Mouse (Mus musculus) lung, postnatal 25 days (tissue): ENCODE data around the gene 4931406P16Rik.

ENCODE experiments used
- DNase-seq: peaks from one replicate; pipeline ENCODE4 v3.0.0; 2022; ENCODE audit warnings: low spot score

Gene 4931406P16Rik

GRCm38 (mm10) chr7:34246870-34247499 is 66.4 kb downstream of the 4931406P16Rik start:
- DNase-seq = no peak

- no peak for DNase-seq
Observed at GRCm38 (mm10) chr7:34242176-34242575, 71.2 kb downstream of the 4931406P16Rik start.

DNA sequence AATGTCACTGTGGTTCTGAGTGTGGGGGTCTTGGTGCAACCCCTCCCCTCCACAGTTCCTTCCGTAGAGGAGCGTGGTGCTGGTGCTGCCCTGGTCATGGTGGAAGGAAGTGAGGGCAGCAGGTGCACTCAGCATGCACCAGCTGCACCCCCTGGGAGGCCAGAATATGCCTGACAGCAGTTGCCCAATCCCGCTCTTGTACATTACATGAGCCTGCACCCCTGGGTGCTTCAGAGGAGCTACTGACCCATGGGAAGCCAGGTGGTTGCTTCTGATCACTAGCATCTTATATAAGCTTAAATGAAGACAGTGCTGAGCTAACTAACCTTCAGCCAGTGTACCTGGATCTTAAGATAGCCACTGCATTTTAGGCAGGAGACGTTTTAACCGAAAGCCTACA is 75.3 kb downstream of the 4931406P16Rik start:
- DNase-seq = no peak

DNA sequence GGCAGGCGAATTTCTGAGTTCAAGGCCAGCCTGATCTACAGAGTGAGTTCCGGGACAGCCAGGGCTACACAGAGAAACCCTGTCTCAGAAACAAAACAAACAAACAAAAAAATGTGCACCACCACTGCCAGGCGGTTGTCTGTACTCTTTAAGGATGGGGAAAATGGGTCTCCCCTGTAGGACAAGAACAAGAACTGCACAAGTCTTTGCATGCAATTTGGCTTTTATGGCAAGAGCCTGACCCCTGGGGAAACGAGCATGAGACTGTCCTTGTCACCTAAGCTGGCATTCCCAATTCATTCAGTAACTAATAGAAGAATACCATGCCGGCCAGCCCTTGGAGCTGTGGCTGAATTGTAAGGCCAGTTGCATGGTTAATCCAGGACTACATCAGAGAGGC is 77.7 kb downstream of the 4931406P16Rik start:
- no peak for DNase-seq

DNA sequence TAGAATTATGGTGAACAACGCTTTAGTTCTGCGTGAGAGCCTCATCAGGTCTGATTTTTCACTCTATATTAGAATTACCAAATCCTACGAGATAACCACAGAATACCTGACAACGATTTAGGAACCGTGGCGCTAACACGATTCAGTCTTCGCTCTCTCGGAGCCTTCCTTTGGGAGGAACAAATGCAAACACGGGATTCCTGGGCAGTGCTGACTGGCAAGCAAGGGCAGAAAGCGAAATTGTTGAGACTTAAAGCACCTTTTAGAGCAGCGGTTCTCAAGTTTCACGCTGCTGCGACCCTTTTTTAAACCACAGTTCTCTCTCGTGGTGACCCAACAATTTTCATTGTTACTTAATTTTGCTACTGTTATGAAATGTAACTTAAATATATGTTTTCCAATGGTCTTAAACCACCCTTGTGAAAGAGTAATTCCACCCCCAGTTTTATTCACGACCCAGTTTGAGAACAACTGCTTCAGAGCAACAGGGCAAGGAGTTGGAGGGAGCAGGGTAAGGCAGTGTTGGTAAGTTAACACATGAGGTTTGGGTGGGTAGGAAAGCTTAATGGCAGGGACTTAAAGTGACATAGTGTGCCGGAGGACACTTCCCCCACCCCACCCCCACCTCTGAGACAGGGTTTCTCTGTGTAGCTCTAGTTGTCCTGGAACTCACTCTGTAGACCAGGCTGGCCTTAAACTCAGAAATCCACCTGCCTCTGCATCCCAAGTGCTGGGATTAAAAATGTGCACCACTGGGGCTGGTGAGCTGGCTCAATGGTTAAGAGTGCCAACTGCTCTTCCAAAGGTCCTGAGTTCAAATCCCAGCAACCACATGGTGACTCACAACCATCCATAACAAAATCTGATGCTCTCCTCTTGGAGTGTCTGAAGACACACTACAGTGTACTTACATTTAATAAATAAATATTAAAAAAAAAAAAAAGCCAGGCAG is 78.5 kb downstream of the 4931406P16Rik start:
- DNase-seq = no peak

DNA sequence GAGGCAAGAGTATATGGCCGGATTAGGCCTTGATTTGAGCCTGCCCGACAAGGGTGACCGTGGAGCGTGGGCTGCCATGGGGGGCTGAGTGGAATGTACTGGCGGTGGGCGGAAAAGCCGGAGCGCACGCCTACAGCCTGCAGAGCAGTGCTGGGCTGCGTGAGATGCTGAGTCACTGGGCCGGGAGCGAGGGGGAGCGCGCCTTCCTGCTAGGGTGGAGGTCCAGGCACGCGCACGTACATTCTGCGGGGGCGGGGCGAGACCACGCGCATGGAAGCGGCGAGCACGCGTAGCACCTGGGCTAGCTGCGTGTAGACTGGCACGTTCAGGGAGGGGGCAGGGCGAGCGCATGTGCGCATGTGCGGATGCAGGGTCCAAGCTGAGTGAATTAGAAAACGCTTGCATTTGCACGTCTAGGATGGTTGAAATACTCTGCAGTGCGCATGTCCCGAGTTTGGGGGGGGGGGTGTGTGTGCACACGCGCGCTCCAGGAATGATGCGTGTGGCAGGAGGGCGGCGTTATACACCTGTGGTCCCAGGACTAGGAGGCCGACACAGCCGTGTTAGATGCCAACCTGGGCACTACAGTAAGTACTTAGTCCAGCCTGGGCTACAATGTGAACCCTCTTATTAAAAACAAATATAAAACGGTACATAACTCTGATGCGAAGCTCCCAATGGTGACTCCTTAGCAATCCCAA is 79.3 kb downstream of the 4931406P16Rik start:
- DNase-seq = peak; percentile 98

- no peak for DNase-seq
Observed at GRCm38 (mm10) chr7:34232785-34233725, 80.3 kb downstream of the 4931406P16Rik start.

DNA sequence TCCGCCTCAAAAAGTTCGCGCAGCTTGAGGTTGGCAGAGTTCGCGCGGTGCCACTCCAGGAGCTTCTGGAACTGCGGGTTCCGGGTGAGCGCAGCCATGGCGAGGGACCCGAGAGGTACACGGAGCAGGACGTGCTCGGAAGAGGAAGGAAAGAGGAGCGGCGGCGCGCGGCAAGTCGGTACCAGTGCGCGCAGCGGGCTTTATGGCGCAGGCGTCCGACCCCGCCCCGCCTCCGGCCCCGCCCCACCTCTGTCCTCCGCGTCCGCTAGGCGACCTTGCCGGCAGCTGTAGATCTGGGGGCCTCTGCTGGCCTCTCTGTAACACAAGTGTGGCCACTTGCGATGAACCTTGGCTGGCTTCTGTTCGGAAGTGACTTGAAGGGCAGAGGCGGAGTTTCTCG is 83.2 kb downstream of the 4931406P16Rik start, which contains the start of gene Gpi1:
Gpi1 (minus strand) TSS at position 221 of the 400 bp plus-strand sequence.
- peak; percentile 82 for DNase-seq

DNA sequence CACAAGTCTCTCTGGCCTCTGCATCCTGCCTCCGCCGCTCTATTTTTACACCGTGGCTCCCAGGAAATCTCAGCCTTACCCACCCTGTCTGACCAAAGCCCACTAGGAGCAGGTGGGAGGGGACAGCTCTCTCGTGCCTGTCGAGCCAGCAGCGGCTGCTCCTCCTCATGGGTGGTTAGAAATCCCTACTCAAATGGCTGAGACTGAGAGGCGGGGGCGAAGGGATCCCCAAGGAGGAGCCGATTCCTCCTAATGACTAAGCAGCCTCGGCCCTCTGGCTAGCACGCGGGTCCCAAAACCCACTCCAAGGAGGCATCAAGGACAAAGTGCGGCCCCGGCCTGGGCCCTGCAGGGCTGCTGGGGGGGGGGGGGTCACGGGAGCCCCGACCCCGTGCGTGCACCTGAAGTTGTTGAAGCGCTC is 83.7 kb downstream of the 4931406P16Rik start:
- DNase-seq = peak; percentile 14

GRCm38 (mm10) chr7:34229153-34229552 is 84.2 kb downstream of the 4931406P16Rik start:
- no peak for DNase-seq

DNA sequence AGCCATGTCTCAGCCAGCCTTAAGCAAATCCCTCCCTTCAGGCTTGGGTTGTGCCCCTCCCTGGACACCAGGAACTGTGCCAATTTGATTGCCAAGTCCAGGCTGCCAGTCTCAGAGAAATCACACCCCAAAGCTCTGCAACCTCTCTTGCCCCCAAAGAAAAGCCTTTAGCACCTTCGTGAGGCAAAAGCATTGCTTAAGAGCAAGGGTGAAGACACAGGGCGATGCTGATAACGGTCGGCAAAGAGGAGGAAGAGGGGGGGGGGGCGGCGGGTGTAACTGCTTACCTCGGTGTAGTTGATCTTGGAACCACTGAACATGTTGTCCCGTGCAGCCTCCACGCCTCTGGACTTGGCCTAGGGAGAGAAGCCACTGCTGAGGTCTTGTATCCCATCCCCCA is 84.7 kb downstream of the 4931406P16Rik start:
- peak; percentile 23 for DNase-seq

- no peak for DNase-seq
Observed at GRCm38 (mm10) chr7:34226846-34227245, 86.5 kb downstream of the 4931406P16Rik start.

GRCm38 (mm10) chr7:34226086-34226485 is 87.3 kb downstream of the 4931406P16Rik start:
- DNase-seq = no peak

- DNase-seq = no peak
Observed at GRCm38 (mm10) chr7:34224308-34224707, 89.0 kb downstream of the 4931406P16Rik start.

GRCm38 (mm10) chr7:34222340-34222739 is 91.0 kb downstream of the 4931406P16Rik start:
- no peak for DNase-seq

GRCm38 (mm10) chr7:34221594-34222250 is 91.6 kb downstream of the 4931406P16Rik start:
- no peak for DNase-seq

- DNase-seq = no peak
Observed at GRCm38 (mm10) chr7:34218496-34218895, 94.9 kb downstream of the 4931406P16Rik start.

- no peak for DNase-seq
Observed at GRCm38 (mm10) chr7:34216474-34216873, 96.9 kb downstream of the 4931406P16Rik start.

DNA sequence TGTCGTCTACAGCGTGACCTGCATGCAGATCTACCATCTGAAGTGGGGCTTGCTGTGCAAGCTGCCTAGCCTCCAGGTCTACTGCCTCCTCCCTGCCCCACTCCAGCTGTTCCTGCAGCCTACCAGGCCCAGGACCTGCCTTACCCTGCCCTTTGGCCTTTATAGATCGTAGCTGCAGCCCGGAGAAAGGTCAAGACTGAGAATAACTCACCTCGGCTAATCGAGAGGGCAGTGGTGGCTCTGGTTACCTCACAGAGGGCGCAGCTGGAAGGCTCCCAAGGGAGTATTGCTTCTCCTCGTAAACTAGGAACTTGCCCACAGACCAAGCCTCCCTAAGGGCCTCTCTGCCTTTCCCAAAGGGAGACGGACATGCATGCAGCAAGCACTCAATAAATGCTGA is 97.9 kb downstream of the 4931406P16Rik start:
- no peak for DNase-seq

GRCm38 (mm10) chr7:34214644-34215043 is 98.7 kb downstream of the 4931406P16Rik start:
- DNase-seq = peak; percentile 50

GRCm38 (mm10) chr7:34213281-34213680 is 100.1 kb downstream of the 4931406P16Rik start:
- DNase-seq = no peak
